Mouse (Mus musculus): ENCODE data around the gene Rad51ap2.

DNA sequence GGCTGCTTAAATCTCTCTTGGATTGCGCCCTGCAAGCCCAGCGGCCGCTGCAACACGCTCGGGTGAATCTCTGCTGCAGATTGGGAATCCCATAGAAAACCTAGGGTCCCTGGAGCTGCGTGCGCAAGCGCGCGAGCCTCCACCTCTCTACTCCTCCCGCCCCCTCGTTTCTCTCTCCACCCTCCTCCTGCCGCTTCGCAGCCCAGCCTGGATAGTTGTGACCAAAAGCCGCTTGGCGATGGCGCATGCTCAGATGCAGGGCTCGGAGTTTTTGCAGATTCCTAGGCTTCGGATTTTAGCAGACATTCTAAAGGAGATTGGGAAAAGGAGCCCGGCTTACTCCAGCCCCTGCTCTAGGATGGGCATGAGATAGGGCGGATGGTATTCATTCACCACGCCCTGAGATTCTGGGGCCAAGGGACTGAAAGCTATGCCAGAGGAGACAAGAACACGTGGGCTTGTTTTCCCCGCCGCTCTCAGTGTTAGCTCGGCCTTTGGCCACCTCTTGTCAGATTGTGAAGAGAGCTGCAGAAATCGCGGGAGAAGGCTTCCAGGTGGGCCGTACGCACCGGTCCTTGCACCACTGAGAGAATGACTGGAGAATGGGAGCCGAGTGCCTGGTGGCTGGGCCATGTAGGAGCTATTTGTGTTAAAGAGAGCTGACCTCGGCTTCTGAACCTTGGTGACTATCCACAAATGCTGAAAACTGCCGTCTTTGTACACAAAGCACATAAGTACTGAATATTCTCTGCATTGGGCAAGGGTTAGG lies 19.2 kb upstream of the Rad51ap2 start, which contains the start of gene Vsnl1:
- TF ChIP-seq POLR2A (IDR thresholded peaks at IDR 0.05; ENCODE audit: insufficient read depth, low read depth, low read length) (peak; percentile 46), CTCF (IDR thresholded peaks at IDR 0.05; ENCODE audit: insufficient read depth, low read depth, low read length) (no peak)

Measured in olfactory bulb, adult 2 months (tissue).